ENCODE assay signal across 8 mouse cellular contexts in genomic region chr11:106999949-107000513, GRCm38 (mm10). TPM values are rescaled to one million over a fixed set of nuclear protein-coding genes. Genes with fewer than 3 reads are reported as not detected.
DNase-seq lines count a peak whose midpoint lies in the region; ATAC-seq lines count a peak whose summit lies in the region.

No protein-coding gene starts in this region.

- H3K27ac ChIP-seq in heart, embryonic 11.5 days (ENCODE audit: low read depth, low read length) = peak overlapping the region; percentile 71; the same call in 1 of the 2 replicates
- peak overlapping the region; percentile 85 for H3K27ac ChIP-seq in hindbrain, embryonic 12.5 days
- peak overlapping the region; percentile 61; the same call in 1 of the 2 replicates for H3K27ac ChIP-seq in midbrain, embryonic 11.5 days (ENCODE audit: low read depth, low read length)

- no peak for ATAC-seq in heart, embryonic 11.5 days (replicated peaks; ENCODE audit: insufficient number of reproducible peaks, low FRiP score, low TSS enrichment)
- ATAC-seq in hindbrain, embryonic 12.5 days (ENCODE audit: low FRiP score) = peak; percentile 6; the same call in 1 of the 2 replicates
- no peak for ATAC-seq in midbrain, embryonic 11.5 days (ENCODE audit: low FRiP score)

- intact Hi-C loops in left cerebral cortex, postnatal 14 days (cut with DNase I) = no loop called here

- 0 out of 2 replicates have a peak, but pooled peaks cover 3% of the 10 kb centered on the region for H3K4me1 ChIP-seq in heart, embryonic 11.5 days (ENCODE audit: control insufficient read depth, insufficient read depth, low read length)
- peaks cover 7% of the 10 kb centered on the region for H3K4me1 ChIP-seq in hindbrain, embryonic 12.5 days
- peaks cover 4% of the 10 kb centered on the region; the same call in 1 of the 2 replicates for H3K4me1 ChIP-seq in midbrain, embryonic 11.5 days (ENCODE audit: control insufficient read depth, insufficient read depth, low read length)

- H3K4me2 ChIP-seq in heart, embryonic 11.5 days = peak overlapping the region; percentile 71
- H3K4me2 ChIP-seq in hindbrain, embryonic 12.5 days (replicated peaks) = peak overlapping the region; percentile 55
- peak overlapping the region; percentile 52 for H3K4me2 ChIP-seq in midbrain, embryonic 11.5 days

- no peaks in the 10 kb centered on the region for H3K27me3 ChIP-seq in heart, embryonic 11.5 days (ENCODE audit: control insufficient read depth, insufficient read depth, low read length)
- no peaks in the 10 kb centered on the region for H3K27me3 ChIP-seq in hindbrain, embryonic 12.5 days
- no peaks in the 10 kb centered on the region for H3K27me3 ChIP-seq in midbrain, embryonic 11.5 days (ENCODE audit: control insufficient read depth, insufficient read depth, low read length)

- H3K36me3 ChIP-seq in heart, embryonic 11.5 days (ENCODE audit: control insufficient read depth, insufficient read depth, low read length) = peaks cover 6% of the 10 kb centered on the region
- peaks cover 19% of the 10 kb centered on the region for H3K36me3 ChIP-seq in hindbrain, embryonic 12.5 days
- H3K36me3 ChIP-seq in midbrain, embryonic 11.5 days (ENCODE audit: control insufficient read depth, insufficient read depth, low read length) = peaks cover 16% of the 10 kb centered on the region

- no peak for DNase-seq in heart, adult 8-10 months (ENCODE audit: low spot score)
- peak; percentile 51 for DNase-seq in R1 (ENCODE audit: low read depth, low spot score)
- no peak for DNase-seq in midbrain, embryonic 11.5 days (ENCODE audit: low spot score, missing footprints)
- DNase-seq in cerebellum, adult 9-10 months = no peak
- no peak for DNase-seq in left cerebral cortex, postnatal 14 days (ENCODE audit: low spot score in 2 of 2)
- DNase-seq in retina, embryonic 14.5 days (ENCODE audit: low spot score) = no peak

- peak overlapping the region; percentile 98 for H3K4me3 ChIP-seq in heart, embryonic 11.5 days (ENCODE audit: low read depth, low read length)
- H3K4me3 ChIP-seq in hindbrain, embryonic 12.5 days = peak overlapping the region; percentile 78
- peak overlapping the region; percentile 24 for H3K4me3 ChIP-seq in midbrain, embryonic 11.5 days (ENCODE audit: low read depth, low read length)

- 74% methylated on average over 9 of the region's 9 CpGs for WGBS in heart, embryonic 11.5 days (ENCODE audit: insufficient replicate concordance)
- WGBS in hindbrain, embryonic 12.5 days = 85% methylated on average over 9 of the region's 9 CpGs
- 86% methylated on average over 9 of the region's 9 CpGs for WGBS in midbrain, embryonic 11.5 days

- no peaks in the 10 kb centered on the region for H3K9me3 ChIP-seq in heart, embryonic 11.5 days (replicated peaks; ENCODE audit: control insufficient read depth, low read length)
- H3K9me3 ChIP-seq in hindbrain, embryonic 12.5 days (replicated peaks) = no peaks in the 10 kb centered on the region
- H3K9me3 ChIP-seq in midbrain, embryonic 11.5 days (ENCODE audit: control insufficient read depth, low read length) = no peaks in the 10 kb centered on the region

- H3K9ac ChIP-seq in heart, embryonic 11.5 days (ENCODE audit: low read depth, low read length) = peak overlapping the region; percentile 72
- H3K9ac ChIP-seq in hindbrain, embryonic 12.5 days = peak overlapping the region; percentile 65
- peak overlapping the region; percentile 72 for H3K9ac ChIP-seq in midbrain, embryonic 11.5 days (ENCODE audit: low read length)

RNA-seq across cellular contexts. Expression of gene Kpna2, which starts 0.7 kb away (rescaled TPM):
- polyA plus RNA-seq in heart, embryonic 11.5 days (2014; fragmentation: Nextera tagmentation; extraction: Ambion mirVana) = 342 and 382 TPM in 2 replicates
- total RNA-seq in heart, adult 8-10 months (2022) = 10 to 100 TPM; 53.9 to 86.8 (median 74.8) TPM
- polyA plus RNA-seq in hindbrain, embryonic 12.5 days (2016; fragmentation: Nextera tagmentation; extraction: Ambion mirVana) = 340 and 349 TPM in 2 replicates
- 740 and 767 TPM in 2 replicates for polyA plus RNA-seq in midbrain, embryonic 11.5 days (2014; fragmentation: Nextera tagmentation; extraction: Ambion mirVana)
- 10 to 100 TPM; 29.9 to 37.7 TPM for total RNA-seq in left cerebral cortex, postnatal 14 days (2021)

RNA-seq across cellular contexts. Expression of gene 1810010H24Rik, which starts 25.4 kb away (rescaled TPM):
- polyA plus RNA-seq in heart, embryonic 11.5 days (2014; fragmentation: Nextera tagmentation; extraction: Ambion mirVana) = 1.7 and 2.8 TPM in 2 replicates
- total RNA-seq in heart, adult 8-10 months (2022) = 1 to 10 TPM; 1.7 to 2.7 (median 2.1) TPM
- 4.3 and 4.5 TPM in 2 replicates for polyA plus RNA-seq in hindbrain, embryonic 12.5 days (2016; fragmentation: Nextera tagmentation; extraction: Ambion mirVana)
- polyA plus RNA-seq in midbrain, embryonic 11.5 days (2014; fragmentation: Nextera tagmentation; extraction: Ambion mirVana) = 3.6 and 4.1 TPM in 2 replicates
- total RNA-seq in left cerebral cortex, postnatal 14 days (2021) = 1 to 10 TPM; 2.7 to 3.8 TPM

Comparison
In these comparisons a context has a peak if more than half of its experiments do, and no peak if none do; other contexts are left out.
1. H3K4me3 ChIP-seq: peak in every context shown above with its lines; median percentile 98 in heart, embryonic 11.5 days; 78 in hindbrain, embryonic 12.5 days; 24 in midbrain, embryonic 11.5 days.